Mouse (Mus musculus) cerebellum, adult 2 months (tissue): ENCODE data around the gene Gmds.

Source experiments
- CTCF ChIP-seq: fragments of 200-500 bp; IDR thresholded peaks from 2 replicates; pipeline ENCODE4 v1.5.1; 2011; ENCODE audit warnings: low read depth, mild to moderate bottlenecking, control low read depth, low read length, moderate library complexity, borderline replicate concordance; ENCODE audit not compliant: insufficient read depth
- POLR2A ChIP-seq: fragments of 200-500 bp; IDR thresholded peaks from 2 replicates; pipeline ENCODE4 v1.6.1; 2011; ENCODE audit warnings: low read length, control low read depth, borderline replicate concordance; ENCODE audit not compliant: insufficient read depth

- no peak for TF ChIP-seq POLR2A
- TF ChIP-seq CTCF: no peak
These were observed 532.6 kb downstream of the Gmds start for GRCm38 (mm10) chr13:31805831-31806427.
